ENCODE assay signal across 11 mouse cellular contexts in the genomic region with DNA sequence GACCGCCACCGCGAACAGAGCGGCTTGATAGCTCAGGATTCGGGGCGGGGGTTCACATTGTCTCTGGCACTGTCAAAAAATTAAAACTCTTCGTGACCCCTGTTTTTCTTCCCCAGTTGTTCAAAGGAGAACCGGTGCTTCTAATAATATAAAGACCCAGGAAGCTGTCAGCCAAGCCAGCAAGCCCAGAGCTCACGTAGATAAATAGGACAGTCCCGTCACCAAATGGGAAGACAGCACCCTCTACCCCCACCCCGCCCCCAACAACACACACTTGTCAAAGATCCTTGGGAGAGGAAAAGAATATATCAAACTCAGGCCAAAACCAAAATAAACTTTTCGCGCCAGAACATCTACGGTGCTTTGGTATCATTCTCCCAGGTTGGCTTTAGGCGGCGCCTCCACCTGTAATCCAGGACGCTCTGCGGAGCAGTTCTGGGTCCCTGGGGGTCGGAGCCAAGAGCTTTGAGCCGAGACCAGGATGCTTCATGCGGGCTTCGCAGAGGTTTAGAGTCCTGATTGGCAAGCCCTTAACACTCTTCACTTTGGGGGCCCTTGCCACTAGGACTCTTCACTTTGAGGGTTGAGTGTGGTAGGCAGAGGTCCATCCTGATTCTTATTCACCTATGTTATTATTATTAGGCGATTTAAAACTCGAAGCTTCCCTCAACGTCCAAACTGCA. TPM values are rescaled to one million over a fixed set of nuclear protein-coding genes. Genes with fewer than 3 reads are reported as not detected.
A peak's percentile ranks its signal among the peaks of the same experiment; 100 is the strongest.
DNase-seq lines count a peak whose midpoint lies in the region; ATAC-seq and TF ChIP-seq lines count a peak whose summit lies in the region.
"Had no signal": no experiment of that assay in that cellular context is flagged by ENCODE, and none has a peak within 500 bp of the region (broad histone marks: within the 10 kb centered on the region; RNA-seq: fewer than 3 reads in every experiment).

No protein-coding gene starts in this region.

- peaks cover 24% of the 10 kb centered on the region for H3K4me1 ChIP-seq in heart, embryonic 10.5 days
- H3K4me1 ChIP-seq in forebrain, postnatal 0 days (ENCODE audit: insufficient read depth) = no peaks in the 10 kb centered on the region
- H3K4me1 ChIP-seq in midbrain, embryonic 10.5 days = peaks cover 49% of the 10 kb centered on the region

- H3K36me3 ChIP-seq in heart, embryonic 10.5 days = no peaks in the 10 kb centered on the region
- H3K36me3 ChIP-seq in forebrain, postnatal 0 days (ENCODE audit: insufficient read depth) = no peaks in the 10 kb centered on the region
- no peaks in the 10 kb centered on the region for H3K36me3 ChIP-seq in midbrain, embryonic 10.5 days

- no peak for ATAC-seq in forebrain, postnatal 0 days
- no peak for ATAC-seq in erythroid progenitor cell, adult 5-6 weeks (replicated peaks; ENCODE audit: low FRiP score, poor library complexity, severe bottlenecking)

- TF ChIP-seq CTCF in forebrain, postnatal 0 days (IDR thresholded peaks at IDR 0.05; ENCODE audit: low read depth) = no peak

- peak overlapping the region; percentile 49 for H3K4me3 ChIP-seq in heart, embryonic 10.5 days
- peak overlapping the region; percentile 25 for H3K4me3 ChIP-seq in forebrain, postnatal 0 days (ENCODE audit: low read depth, low read length)
- H3K4me3 ChIP-seq in midbrain, embryonic 10.5 days = peak overlapping the region; percentile 39

- H3K27ac ChIP-seq in heart, embryonic 10.5 days = no peak overlapping the region
- H3K27ac ChIP-seq in forebrain, postnatal 0 days (ENCODE audit: low read depth, low read length) = no peak overlapping the region
- H3K27ac ChIP-seq in midbrain, embryonic 10.5 days (replicated peaks) = no peak overlapping the region

- H3K27me3 ChIP-seq in heart, embryonic 10.5 days (ENCODE audit: insufficient read depth, poor library complexity, severe bottlenecking) = peaks cover 100% of the 10 kb centered on the region
- peaks cover 85% of the 10 kb centered on the region for H3K27me3 ChIP-seq in forebrain, postnatal 0 days (ENCODE audit: insufficient read depth, low read length)
- peaks cover 100% of the 10 kb centered on the region for H3K27me3 ChIP-seq in midbrain, embryonic 10.5 days (ENCODE audit: low read depth, poor library complexity, severe bottlenecking)

- DNase-seq in heart, embryonic 10.5 days (ENCODE audit: low spot score) = no peak
- DNase-seq in heart, adult 18-20 months = no peak
- DNase-seq in ES-CJ7 (ENCODE audit: low read depth, low spot score) = peak; percentile 20
- DNase-seq in forebrain, postnatal 0 days = no peak
- DNase-seq in midbrain, embryonic 10.5 days (ENCODE audit: low spot score) = peak; percentile 37
- DNase-seq in urinary bladder, adult 2 months (ENCODE audit: low spot score) = no peak
- no peak for DNase-seq in layer of hippocampus, adult 18-20 months (ENCODE audit: low spot score in 2 of 2)
- DNase-seq: adrenal gland, adult 8-10 months; kidney, postnatal 36 days had no signal

- H3K9me3 ChIP-seq in heart, embryonic 10.5 days = no peaks in the 10 kb centered on the region
- no peaks in the 10 kb centered on the region for H3K9me3 ChIP-seq in forebrain, postnatal 0 days (ENCODE audit: low read length)
- H3K9me3 ChIP-seq in midbrain, embryonic 10.5 days (replicated peaks) = no peaks in the 10 kb centered on the region

- H3K9ac ChIP-seq in forebrain, postnatal 0 days = no peak overlapping the region

- 1% methylated on average over 25 of the region's 25 CpGs for WGBS in heart, embryonic 10.5 days
- WGBS in forebrain, postnatal 0 days = 2% methylated on average over 25 of the region's 25 CpGs
- WGBS in midbrain, embryonic 10.5 days = under 1% methylated on average over 25 of the region's 25 CpGs

- peak overlapping the region; percentile 44 for H3K4me2 ChIP-seq in forebrain, postnatal 0 days (ENCODE audit: low read depth)

RNA-seq across cellular contexts. Expression of a gene that starts 0.5 kb away (rescaled TPM):
- 0.18 TPM in 1 of 2 replicates, not detected in the other for polyA plus RNA-seq in heart, embryonic 10.5 days (2016; fragmentation: Nextera tagmentation; extraction: Ambion mirVana)
- not detected for total RNA-seq in heart, adult 18-20 months (2021)
- total RNA-seq in forebrain, postnatal 0 days (2014; rRNA removed) = 1.2 and 2.0 TPM in 2 replicates
- polyA plus RNA-seq in forebrain, postnatal 0 days (2015; fragmentation: Nextera tagmentation; extraction: Ambion mirVana) = 0.39 and 2.1 TPM in 2 replicates
- 1.3 and 10.0 TPM in 2 replicates for polyA plus RNA-seq in midbrain, embryonic 10.5 days (2016; fragmentation: Nextera tagmentation; extraction: Ambion mirVana)
- not detected in 2 replicates for polyA plus RNA-seq in urinary bladder, adult 2 months (2012; rRNA removed)
- not detected in 2 replicates for total RNA-seq in erythroid progenitor cell, adult 5-6 weeks (2015; ENCODE audit: low replicate concordance)
- not detected in 2 replicates for total RNA-seq in erythroid progenitor cell, adult 5-6 weeks (2017; ENCODE audit: low replicate concordance)
- total RNA-seq in layer of hippocampus, adult 18-20 months (2021) = not detected
- total RNA-seq: adrenal gland, adult 8-10 months; common myeloid progenitor, adult 5-6 weeks had no signal

Comparison
In these comparisons a context has a peak if more than half of its experiments do, and no peak if none do; other contexts are left out.
1. DNase-seq: peak in ES-CJ7 (single experiment) and midbrain, embryonic 10.5 days (single experiment); none in heart, embryonic 10.5 days (single experiment), heart, adult 18-20 months (0 of 2), forebrain, postnatal 0 days (single experiment), urinary bladder, adult 2 months (single experiment) and layer of hippocampus, adult 18-20 months (0 of 2).
2. Peak in every context shown above with its lines, with median percentiles within 50 percentile points of each other: H3K4me3 ChIP-seq.